Mouse (Mus musculus): Measurements from ENCODE around the gene Ms4a4d.
"Not testable (repeated sequence)": the region's sequence is repeated elsewhere in the genome, so short reads cannot be mapped to it uniquely, and the experiment has no call there.

The Ms4a4d gene

DNA sequence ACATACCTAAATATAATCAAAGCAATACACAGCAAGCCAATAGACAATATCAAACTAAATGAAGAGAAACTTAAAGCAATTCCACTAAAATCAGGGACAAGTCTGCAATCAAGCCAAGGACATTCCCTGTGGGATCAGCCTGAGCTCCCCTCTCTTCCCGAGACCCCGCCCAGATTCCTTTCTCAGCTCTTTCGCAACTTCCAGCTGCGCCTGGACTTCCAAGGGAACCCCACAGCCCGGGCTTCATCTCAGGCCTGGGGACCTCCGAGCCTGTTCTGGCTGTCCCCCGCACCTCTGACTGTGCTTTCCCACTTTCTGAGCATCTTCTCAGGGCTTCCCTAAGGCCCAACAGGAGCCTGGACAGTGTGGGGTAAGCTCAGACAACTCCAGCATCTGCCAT, at the start of gene Ms4a4d:
Ms4a4d (plus strand) TSS at position 209 of the 400 bp plus-strand sequence.
- in situ Hi-C loops (cut with MboI, MseI), result no loop called here

DNA sequence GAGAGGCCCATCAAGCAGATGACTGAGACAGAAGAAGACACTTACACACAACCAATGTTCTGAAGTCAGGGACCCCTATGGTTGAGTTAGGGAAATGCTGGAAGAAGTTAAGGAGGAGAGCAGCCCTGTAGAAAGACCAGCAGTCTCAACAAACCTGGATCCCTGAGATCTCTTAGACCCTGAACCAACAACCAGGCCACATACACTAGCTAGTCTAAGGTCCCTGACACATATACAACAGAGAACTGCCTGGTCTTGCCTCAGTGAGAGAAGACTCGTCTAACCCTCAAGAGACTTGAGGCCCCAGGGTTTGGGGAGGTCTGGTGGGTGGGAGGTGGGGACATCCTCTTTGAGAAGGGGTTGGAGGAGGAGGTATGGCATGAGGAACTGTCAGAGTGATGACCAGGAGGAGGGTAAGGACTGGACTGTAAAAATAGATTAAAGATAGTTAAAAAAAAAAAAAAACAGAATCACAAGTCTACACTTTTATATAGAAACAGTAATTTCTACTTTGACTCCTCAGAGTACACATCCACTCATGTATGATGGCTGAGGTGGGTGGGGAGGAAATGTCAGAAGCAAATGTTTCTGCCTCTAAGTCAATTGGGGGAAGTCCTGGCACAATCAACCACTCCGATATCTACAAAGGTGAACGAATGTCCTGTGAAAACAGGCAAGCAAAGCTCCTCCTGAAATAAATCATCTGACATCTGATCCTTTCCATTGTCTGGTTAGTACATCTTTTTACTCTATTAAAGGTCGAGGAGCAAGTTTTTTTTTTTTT, 45.0 kb upstream of the Ms4a4d start:
- in situ Hi-C loops (cut with MboI, MseI), result no loop called here

- in situ Hi-C loops (cut with MboI, MseI), result no loop called here
Measured at GRCm38 (mm10) chr19:11492671-11493070, 43.9 kb upstream of the Ms4a4d start.

- in situ Hi-C loops (cut with MboI, MseI), result no loop called here
Measured at GRCm38 (mm10) chr19:11494519-11494918, 42.1 kb upstream of the Ms4a4d start.

DNA sequence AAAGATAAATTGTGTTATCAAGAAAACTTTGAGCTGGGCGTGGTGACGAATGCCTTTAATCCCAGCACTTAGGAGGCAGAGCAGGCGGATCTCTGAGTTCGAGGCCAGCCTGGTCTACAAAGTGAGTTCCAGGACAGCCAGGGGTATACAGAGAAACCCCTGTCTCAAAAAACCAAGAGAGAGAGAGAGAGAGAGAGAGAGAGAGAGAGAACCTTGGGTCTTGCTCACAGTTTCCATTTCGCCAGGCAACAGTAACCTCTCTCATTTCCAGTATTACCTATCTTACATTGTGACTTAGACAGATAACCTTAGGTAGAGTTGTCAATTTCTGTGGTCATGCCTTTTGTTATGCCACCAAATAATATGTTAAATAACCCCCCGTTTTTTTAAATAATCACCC, 40.2 kb upstream of the Ms4a4d start:
- in situ Hi-C loops (cut with MboI, MseI), result no loop called here

DNA sequence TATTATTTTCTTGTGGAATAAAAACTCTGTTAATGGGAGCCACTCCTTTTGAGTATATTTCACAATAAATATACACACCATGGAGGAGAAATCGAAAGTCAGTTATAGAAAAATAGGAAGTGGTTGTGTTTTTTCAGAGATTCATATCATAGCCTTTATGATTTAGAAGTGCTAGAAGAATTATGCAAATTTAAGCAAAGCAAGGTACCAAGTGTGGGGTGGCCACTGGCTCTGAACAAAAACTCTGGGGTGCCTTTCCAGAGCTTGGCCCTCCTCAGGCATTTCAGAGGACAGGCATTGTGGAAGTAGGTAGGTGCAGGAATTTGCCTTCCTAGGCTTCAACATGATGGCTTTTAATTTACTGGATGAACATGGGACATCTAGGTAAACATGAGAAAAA, 39.3 kb upstream of the Ms4a4d start:
- in situ Hi-C loops (cut with MboI, MseI), result not testable (repeated sequence)

- in situ Hi-C loops (cut with MboI, MseI), result no loop called here
Measured at GRCm38 (mm10) chr19:11500796-11501195, 35.8 kb upstream of the Ms4a4d start.

DNA sequence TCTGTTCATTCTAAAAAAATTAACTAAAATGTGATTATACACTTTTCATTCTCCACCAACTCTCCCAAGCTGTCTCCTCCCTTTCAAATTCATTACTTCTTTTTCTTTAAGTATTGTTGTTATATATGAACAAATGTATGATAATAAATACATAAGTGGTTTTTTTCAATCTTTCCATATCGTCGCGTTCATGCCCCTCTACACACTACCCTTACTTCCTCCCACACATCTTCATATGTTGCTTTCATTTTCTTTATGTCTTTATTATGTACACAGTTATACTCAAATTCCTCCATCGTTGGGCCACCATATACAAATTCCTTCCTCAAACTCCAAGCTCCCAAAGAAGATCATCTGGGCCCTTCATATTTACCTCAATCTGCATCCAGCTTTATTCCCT, 35.3 kb upstream of the Ms4a4d start:
- in situ Hi-C loops (cut with MboI, MseI), result no loop called here

DNA sequence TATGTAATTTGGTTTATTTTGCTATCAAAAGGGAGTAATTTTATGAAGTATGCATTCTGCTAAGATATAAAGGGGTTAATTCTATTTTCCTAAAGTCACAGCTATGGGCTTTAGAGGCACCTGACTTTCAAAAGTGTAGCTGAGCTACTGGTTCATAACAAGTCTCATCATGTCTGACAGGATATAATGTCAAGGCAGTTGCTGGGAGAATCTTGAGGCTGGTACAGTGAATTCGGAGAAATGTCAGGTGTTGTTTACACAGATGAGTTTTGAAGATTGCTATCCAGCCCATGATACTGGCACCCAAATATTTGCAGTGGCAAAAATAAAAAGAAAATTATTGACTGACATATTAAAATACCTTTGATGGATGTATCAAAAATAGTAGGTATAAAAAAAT, 31.7 kb upstream of the Ms4a4d start:
- in situ Hi-C loops (cut with MboI, MseI), result no loop called here

- in situ Hi-C loops (cut with MboI, MseI), result loop anchor here (5.0 kb wide), 1 partner anchor 156 kb away; no protein-coding TSS in a partner anchor
Measured at GRCm38 (mm10) chr19:11513458-11513857, 23.1 kb upstream of the Ms4a4d start.

GRCm38 (mm10) chr19:11516246-11516645, 20.4 kb upstream of the Ms4a4d start, which contains the start of gene Ms4a6b:
Gene Ms4a6b, plus strand, starts transcription at chr19:11516512.
- in situ Hi-C loops (cut with MboI, MseI), result loop anchor here (5.0 kb wide), 1 partner anchor 86 kb away; the partner anchor contains the start of gene Ms4a6d

- in situ Hi-C loops (cut with MboI, MseI), result loop anchor here (5.0 kb wide), 1 partner anchor 85 kb away; the partner anchor contains the start of gene Ms4a6d
Measured at GRCm38 (mm10) chr19:11516845-11517244, 19.8 kb upstream of the Ms4a4d start.

DNA sequence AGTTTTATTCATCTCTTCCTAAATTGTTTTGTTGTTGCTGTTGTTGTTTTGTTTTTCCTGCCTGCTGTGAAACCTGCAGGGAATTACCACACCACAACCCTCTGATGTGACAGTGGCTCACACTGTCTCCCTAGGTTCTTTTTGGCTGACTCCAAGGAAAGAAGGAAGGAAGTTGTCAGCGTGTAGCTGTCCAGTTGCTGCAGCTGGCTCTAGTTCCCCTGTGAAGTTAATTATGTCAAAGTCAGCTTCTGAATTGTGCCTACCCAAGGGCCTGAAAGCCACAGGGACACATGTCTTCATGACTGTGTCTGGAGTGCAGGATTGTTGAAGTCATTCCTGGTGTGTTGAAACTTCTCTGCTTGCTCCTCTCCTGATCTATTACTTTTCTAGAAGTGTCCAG, 19.2 kb upstream of the Ms4a4d start:
- in situ Hi-C loops (cut with MboI, MseI), result loop anchor here (5.0 kb wide), 1 partner anchor 85 kb away; the partner anchor contains the start of gene Ms4a6d

DNA sequence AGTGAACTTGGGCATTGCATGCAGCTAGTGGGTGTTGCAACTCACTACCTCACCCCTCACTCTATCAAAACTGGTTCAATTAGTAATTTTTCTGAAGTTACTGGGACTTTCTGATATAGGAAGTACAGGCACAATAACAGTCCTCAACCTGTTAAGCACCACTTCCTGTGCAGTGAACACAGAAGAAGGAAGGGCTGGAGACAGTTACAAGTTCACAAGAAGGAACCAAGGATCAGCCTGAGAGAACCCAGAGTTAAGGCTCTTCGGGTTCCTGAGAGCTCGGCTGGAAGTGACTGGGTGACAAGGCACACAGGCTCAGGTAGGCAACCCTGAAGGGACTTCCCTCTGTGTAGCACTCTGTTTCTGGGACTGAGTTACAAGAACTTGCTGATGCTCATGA, 18.2 kb upstream of the Ms4a4d start:
- in situ Hi-C loops (cut with MboI, MseI), result loop anchor here (5.0 kb wide), 1 partner anchor 84 kb away; the partner anchor contains the start of gene Ms4a6d

DNA sequence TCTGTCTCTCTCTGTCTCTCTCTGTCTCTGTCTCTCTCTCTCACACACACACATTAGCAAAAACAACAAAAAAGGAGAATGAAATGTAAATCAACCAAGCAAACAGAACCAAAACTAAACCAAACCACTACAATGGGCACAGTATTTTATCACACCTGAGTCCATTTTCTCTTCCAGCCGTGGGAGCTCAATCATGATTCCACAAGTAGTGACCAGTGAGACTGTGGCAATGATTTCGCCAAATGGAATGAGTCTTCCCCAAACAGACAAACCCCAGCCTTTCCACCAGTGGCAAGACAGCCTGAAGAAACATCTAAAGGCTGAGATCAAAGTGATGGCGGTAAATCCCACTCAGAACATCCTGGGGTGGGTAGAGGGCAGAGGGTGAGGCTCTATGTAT, 16.5 kb upstream of the Ms4a4d start:
- in situ Hi-C loops (cut with MboI, MseI), result loop anchor here (5.0 kb wide), 2 partner anchors 33 to 693 kb away; partner anchors contain the start of gene Gm8369

- in situ Hi-C loops (cut with MboI, MseI), result no loop called here
Measured at GRCm38 (mm10) chr19:11533421-11533820, 3.2 kb upstream of the Ms4a4d start.

DNA sequence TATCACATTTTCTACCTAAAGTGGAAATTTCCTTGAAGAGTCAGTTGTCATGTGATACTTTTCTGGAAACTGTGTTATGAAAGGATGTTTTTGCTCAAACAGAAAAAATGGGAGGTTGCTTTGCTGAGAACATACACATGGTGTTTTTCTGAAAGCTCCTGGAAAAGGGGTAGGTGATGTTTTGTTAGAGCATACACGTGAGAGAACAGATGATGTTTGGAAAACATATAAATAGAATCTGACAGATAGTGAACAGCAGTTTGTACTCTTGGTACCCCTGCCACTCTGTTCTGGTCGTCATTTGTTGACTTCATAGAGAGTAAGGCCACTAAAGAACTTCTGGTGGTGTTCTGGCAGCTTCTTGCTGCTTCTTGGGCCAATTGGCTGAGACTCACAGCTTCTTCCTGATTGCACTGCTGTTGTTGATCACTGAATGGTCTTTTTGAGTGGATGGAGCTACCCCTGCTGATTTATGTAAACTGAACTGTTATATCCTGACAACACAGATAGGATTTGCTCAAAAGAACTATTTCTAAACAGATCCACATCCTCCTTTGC, 2.6 kb upstream of the Ms4a4d start:
- in situ Hi-C loops (cut with MboI, MseI), result no loop called here

- in situ Hi-C loops (cut with MboI, MseI), result no loop called here
Measured at GRCm38 (mm10) chr19:11537336-11537735, 735 bp downstream of the Ms4a4d start.

- in situ Hi-C loops (cut with MboI, MseI), result not testable (repeated sequence)
Measured at GRCm38 (mm10) chr19:11540166-11540821, 3.7 kb downstream of the Ms4a4d start.

DNA sequence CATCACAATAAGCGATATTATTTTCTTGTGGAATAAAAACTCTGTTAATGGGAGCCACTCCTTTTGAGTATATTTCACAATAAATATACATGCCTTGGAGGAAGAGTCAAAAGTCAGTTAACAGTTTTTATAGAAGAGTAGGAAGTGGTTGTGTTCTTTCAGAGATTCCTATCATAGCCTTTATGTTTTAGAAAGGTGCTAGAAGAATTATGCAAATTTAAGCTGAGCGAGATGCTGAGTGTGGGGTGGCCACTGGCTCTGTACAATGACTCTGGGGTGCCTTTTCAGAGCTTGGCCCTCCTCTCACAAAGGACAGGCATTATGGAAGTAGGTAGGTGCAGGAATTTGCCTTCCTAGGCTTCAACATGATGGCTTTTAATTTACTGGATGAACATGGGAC, 7.8 kb downstream of the Ms4a4d start:
- in situ Hi-C loops (cut with MboI, MseI), result not testable (repeated sequence)

GRCm38 (mm10) chr19:11547911-11548310, 11.3 kb downstream of the Ms4a4d start:
- in situ Hi-C loops (cut with MboI, MseI), result no loop called here

DNA sequence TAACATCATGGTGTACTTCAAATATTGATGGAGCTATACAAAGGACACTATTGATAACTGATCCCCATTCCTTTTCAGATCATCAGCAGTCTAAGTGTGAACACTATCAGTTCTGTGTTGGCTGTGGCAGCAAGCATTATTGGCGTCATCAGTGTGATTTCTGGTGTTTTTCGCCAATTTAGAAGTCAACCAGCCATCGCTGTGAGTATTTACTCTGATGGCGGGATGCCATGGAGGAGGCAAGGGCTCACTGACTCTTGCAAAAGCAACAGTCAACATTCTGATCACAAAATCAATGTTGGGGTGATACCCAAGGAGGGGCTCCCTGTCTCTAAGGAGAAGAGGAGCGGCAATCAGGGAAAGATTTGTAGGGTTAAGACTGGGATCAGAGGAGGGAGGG, 18.1 kb downstream of the Ms4a4d start:
- in situ Hi-C loops (cut with MboI, MseI), result no loop called here
